Mouse (Mus musculus): ENCODE data around the gene Tgif2.

DNA sequence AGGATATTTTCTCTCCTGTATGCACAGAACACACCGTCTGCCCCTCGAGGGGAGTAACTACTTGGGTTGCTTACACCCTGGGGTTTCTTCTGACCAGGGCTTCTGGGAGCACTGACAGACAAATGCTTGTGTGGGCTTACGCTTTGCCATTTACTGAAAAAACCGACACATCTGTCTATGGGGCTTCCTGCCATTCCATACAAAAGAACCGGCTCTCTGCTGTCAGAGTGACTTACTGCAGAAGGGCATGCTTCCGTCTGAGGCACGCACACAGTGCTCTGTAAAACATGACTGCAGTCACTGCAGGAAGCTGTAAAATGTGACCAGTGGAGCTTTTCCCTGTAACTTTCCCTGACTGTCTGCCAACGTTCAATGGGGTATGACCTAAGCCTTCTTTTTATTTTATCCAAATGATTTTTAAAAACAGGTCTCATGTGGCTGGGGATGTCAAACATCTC lies 25.4 kb upstream of the Tgif2 start:
- TF ChIP-seq CTCF (IDR thresholded peaks at IDR 0.05; ENCODE audit: low read depth, low read length) (no peak), POLR2A (IDR thresholded peaks at IDR 0.05; ENCODE audit: borderline replicate concordance, low read depth, low read length) (no peak)
